Mouse (Mus musculus) liver, adult 2 months (tissue): ENCODE data around the gene Olfr156.

Experiments
- CTCF ChIP-seq: fragments of 200-500 bp; IDR thresholded peaks from 2 replicates; pipeline ENCODE4 v1.5.1; 2011; ENCODE audit warnings: low read depth, low read length, control low read depth
- POLR2A ChIP-seq: fragments of 200-500 bp; IDR thresholded peaks from 2 replicates; pipeline ENCODE4 v1.6.1; 2011; ENCODE audit warnings: low read length, control low read depth; ENCODE audit not compliant: insufficient read depth; ENCODE audit errors: extremely low read depth

- TF ChIP-seq CTCF (no peak), POLR2A (no peak)
These were observed 16.4 kb upstream of the Olfr156 start, which contains the start of gene Olfr157 for GRCm38 (mm10) chr4:43840101-43840500.
